Mouse (Mus musculus) stomach, adult 2 months (tissue): ENCODE measurements around the gene Acp5. TPM values are rescaled to one million over a fixed set of nuclear protein-coding genes. Genes with fewer than 3 reads are reported as not detected.

ENCODE experiments used
- polyA plus RNA-seq: library from polyadenylated mRNA; depleted of rRNA; stranded (reverse); fragments of >200 nt; gene quantifications from 2 replicates; pipeline ENCODE4 v1.2.3, GENCODE M21; 2012; rRNA removed

The Acp5 gene
- 54.2 and 73.9 TPM in 2 replicates for polyA plus RNA-seq

GRCm38 (mm10) chr9:22135644-22136390, at the start of gene Acp5:
Gene Acp5, minus strand, starts transcription at chr9:22135711.

GRCm38 (mm10) chr9:22156497-22157245, 21.2 kb upstream of the Acp5 start, which contains the start of gene Pigyl:
Gene Pigyl, plus strand, starts transcription at chr9:22156846.

GRCm38 (mm10) chr9:22116740-22117426, 18.6 kb downstream of the Acp5 start, which contains the start of gene Elof1:
Gene Elof1, minus strand, starts transcription at chr9:22117172.

GRCm38 (mm10) chr9:22098993-22099696, 36.4 kb downstream of the Acp5 start, which contains the start of gene Cnn1:
Gene Cnn1, plus strand, starts transcription at chr9:22099216.

GRCm38 (mm10) chr9:22085022-22085834, 50.3 kb downstream of the Acp5 start, which contains the start of gene Ecsit:
Gene Ecsit, minus strand, starts transcription at chr9:22085438.

Other genes starting within 250 kb of the Acp5 start
- 153 and 157 TPM in 2 replicates for gene Rab3d, start 217.5 kb downstream of the Acp5 start, polyA plus RNA-seq
- gene Ccdc159, start 208.2 kb downstream of the Acp5 start, polyA plus RNA-seq: 1.5 and 1.9 TPM in 2 replicates
- gene Tmem205, start 208.2 kb downstream of the Acp5 start, polyA plus RNA-seq: 106 and 127 TPM in 2 replicates
- 9.0 and 10.0 TPM in 2 replicates for gene Plppr2, start 198.7 kb downstream of the Acp5 start, polyA plus RNA-seq
- 4.9 and 6.1 TPM in 2 replicates for gene Swsap1, start 180.0 kb downstream of the Acp5 start, polyA plus RNA-seq
- 1.6 and 2.4 TPM in 2 replicates for gene Epor, start 172.2 kb downstream of the Acp5 start, polyA plus RNA-seq
- gene Rgl3, start 146.3 kb downstream of the Acp5 start, polyA plus RNA-seq: 27.3 and 31.9 TPM in 2 replicates
- gene Ccdc151, start 133.1 kb downstream of the Acp5 start, polyA plus RNA-seq: not detected in 2 replicates
- 51.0 and 53.4 TPM in 2 replicates for gene Prkcsh, start 132.9 kb downstream of the Acp5 start, polyA plus RNA-seq
- gene Elavl3, start 83.7 kb downstream of the Acp5 start, polyA plus RNA-seq: 0.21 and 0.30 TPM in 2 replicates
- gene Gm49318, start 64.5 kb downstream of the Acp5 start, polyA plus RNA-seq: not detected in 2 replicates
- 7.2 and 7.4 TPM in 2 replicates for gene Zfp653, start 64.3 kb downstream of the Acp5 start, polyA plus RNA-seq
- gene Ecsit, start 50.3 kb downstream of the Acp5 start, polyA plus RNA-seq: 28.0 and 28.9 TPM in 2 replicates
- gene Cnn1, start 36.5 kb downstream of the Acp5 start, polyA plus RNA-seq: 574 and 943 TPM in 2 replicates
- 106 and 132 TPM in 2 replicates for gene Elof1, start 18.5 kb downstream of the Acp5 start, polyA plus RNA-seq
- gene Pigyl, start 21.1 kb upstream of the Acp5 start, polyA plus RNA-seq: 42.9 and 45.4 TPM in 2 replicates
- not detected in 2 replicates for gene Zfp872, start 52.4 kb upstream of the Acp5 start, polyA plus RNA-seq
- gene Zfp809, start 90.0 kb upstream of the Acp5 start, polyA plus RNA-seq: 1.3 and 6.8 TPM in 2 replicates
- gene Zfp599, start 124.2 kb upstream of the Acp5 start, polyA plus RNA-seq: 0.02 TPM in 1 of 2 replicates, not detected in the other
- gene Zfp810, start 171.9 kb upstream of the Acp5 start, polyA plus RNA-seq: 0.79 and 0.99 TPM in 2 replicates